Mouse (Mus musculus): ENCODE data around the gene Pip5k1b.

GRCm38 (mm10) chr19:24393920-24394319, 161.8 kb downstream of the Pip5k1b start:
- TF ChIP-seq CTCF (IDR thresholded peaks at IDR 0.05; ENCODE audit: extremely low read depth, insufficient read depth, insufficient read length, insufficient replicate concordance) (no peak), POLR2A (IDR thresholded peaks at IDR 0.05; ENCODE audit: low read depth, low read length) (no peak)

All from spleen, adult 2 months (tissue).